Mouse (Mus musculus): ENCODE measurements around the gene Zranb3. TPM values are rescaled to one million over a fixed set of nuclear protein-coding genes. Genes with fewer than 3 reads are reported as not detected.
"Not testable (repeated sequence)": the region's sequence is repeated elsewhere in the genome, so short reads cannot be mapped to it uniquely, and the experiment has no call there.

Zranb3 gene
- 12.5 and 16.6 TPM in 2 replicates for polyA plus RNA-seq (2016; fragmentation: Nextera tagmentation; extraction: Ambion mirVana)

DNA sequence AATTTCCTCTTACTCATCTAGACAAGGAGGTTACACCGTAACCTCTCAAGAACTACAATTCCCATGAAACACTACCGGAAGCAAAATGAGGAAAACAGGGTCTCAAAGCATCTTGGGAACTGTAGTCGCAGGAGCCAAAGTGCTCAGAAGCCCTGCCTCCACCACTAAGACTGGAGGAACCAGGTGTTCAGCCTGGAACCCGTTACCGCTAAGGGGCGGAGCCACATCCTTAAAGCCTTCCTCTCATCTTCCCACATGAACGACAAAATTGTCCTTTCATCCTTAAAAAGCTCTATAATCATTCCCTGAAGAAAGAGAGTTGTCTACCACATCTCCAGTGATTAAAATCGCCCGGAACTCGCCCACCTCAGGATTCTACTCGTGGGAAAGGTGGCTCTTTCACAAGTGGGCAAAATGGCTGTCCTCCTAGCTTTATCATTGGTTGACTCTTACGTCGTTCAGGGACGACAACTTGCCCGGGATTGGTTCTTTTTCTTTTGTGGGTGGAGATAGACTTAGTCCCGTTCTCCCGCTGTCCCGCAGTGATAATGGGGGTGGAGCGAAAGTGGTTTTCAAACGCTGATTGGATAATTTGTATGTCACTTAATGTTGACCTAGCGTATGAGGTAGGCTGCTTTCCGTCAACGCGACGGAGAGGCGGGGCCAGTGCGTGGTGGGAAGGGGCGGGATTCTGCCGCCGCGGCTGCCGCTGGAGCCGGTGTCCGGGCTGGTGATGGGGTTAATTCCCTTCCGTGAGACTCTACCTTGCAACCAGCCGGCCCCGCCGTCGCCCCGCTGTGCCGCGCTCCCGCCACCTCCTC lies at the start of gene Zranb3, which contains the start of gene R3hdm1:
Gene Zranb3 (minus strand): TSS at position 407 of the 821 bp plus-strand sequence.
Gene R3hdm1 (plus strand): TSS at position 661 of the 821 bp plus-strand sequence.
- Histone ChIP-seq H3K27me3 (ENCODE audit: low read depth, poor library complexity, severe bottlenecking) (no peaks in the 10 kb centered on the region), H3K4me1 (peaks cover 10% of the 10 kb centered on the region), H3K36me3 (no peaks in the 10 kb centered on the region), H3K27ac (peak within 1 kb of the TSS; percentile 93), H3K9me3 (replicated peaks) (no peaks in the 10 kb centered on the region), H3K4me3 (peak within 1 kb of the TSS; percentile 94)
- peak; percentile 89 for DNase-seq (ENCODE audit: low spot score)
- under 1% methylated on average over 43 of the region's 43 CpGs for WGBS

DNA sequence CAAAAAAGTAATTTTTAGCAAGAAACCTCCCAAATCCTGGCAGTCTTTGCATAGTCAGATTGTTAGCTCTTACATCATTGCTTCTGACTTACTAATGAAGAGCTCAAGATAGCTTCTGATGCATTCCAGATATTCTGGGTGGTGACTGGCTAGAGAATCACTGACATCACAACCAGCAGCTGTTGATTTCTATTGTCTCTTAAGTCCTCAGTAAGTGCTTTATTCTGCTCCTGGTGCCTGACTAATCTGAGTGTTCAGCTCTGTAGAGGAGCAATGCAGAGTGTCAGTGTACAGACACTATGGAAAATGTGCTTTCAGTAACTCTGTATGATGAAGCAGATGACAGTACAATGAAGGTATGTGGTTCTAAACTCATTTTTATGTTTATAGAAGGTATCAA lies 38.9 kb upstream of the Zranb3 start:
- H3K4me1 ChIP-seq: no peaks in the 10 kb centered on the region
- no peak overlapping the region for H3K27ac ChIP-seq
- no peaks in the 10 kb centered on the region for H3K27me3 ChIP-seq (ENCODE audit: low read depth, poor library complexity, severe bottlenecking)
- no peaks in the 10 kb centered on the region for H3K36me3 ChIP-seq
- H3K9me3 ChIP-seq (replicated peaks): no peaks in the 10 kb centered on the region
- DNase-seq (ENCODE audit: low spot score): no peak
- H3K4me3 ChIP-seq: no peak overlapping the region

- DNase-seq (ENCODE audit: low spot score): no peak
- H3K4me1 ChIP-seq: no peaks in the 10 kb centered on the region
Measured at GRCm38 (mm10) chr1:128141039-128141438, 38.2 kb upstream of the Zranb3 start.

GRCm38 (mm10) chr1:128136222-128136621 lies 33.4 kb upstream of the Zranb3 start:
- H3K27me3 ChIP-seq (ENCODE audit: low read depth, poor library complexity, severe bottlenecking); H3K27ac ChIP-seq; H3K4me3 ChIP-seq; H3K9me3 ChIP-seq (replicated peaks); H3K36me3 ChIP-seq; DNase-seq (ENCODE audit: low spot score); H3K4me1 ChIP-seq: not testable (repeated sequence)

More at GRCm38 (mm10) chr1:128141039-128141438, 38.2 kb upstream of the Zranb3 start:
- Histone ChIP-seq H3K9me3 (replicated peaks) (no peaks in the 10 kb centered on the region), H3K27ac (no peak overlapping the region), H3K27me3 (ENCODE audit: low read depth, poor library complexity, severe bottlenecking) (no peaks in the 10 kb centered on the region), H3K4me3 (no peak overlapping the region), H3K36me3 (no peaks in the 10 kb centered on the region)

GRCm38 (mm10) chr1:128120913-128121627 lies 18.2 kb upstream of the Zranb3 start:
- H3K27ac ChIP-seq: no peak overlapping the region
- H3K27me3 ChIP-seq (ENCODE audit: low read depth, poor library complexity, severe bottlenecking): no peaks in the 10 kb centered on the region
- 96% methylated on average over 4 of the region's 4 CpGs for WGBS
- H3K36me3 ChIP-seq: 0 out of 2 replicates have a peak, but pooled peaks cover 9% of the 10 kb centered on the region
- no peaks in the 10 kb centered on the region for H3K9me3 ChIP-seq (replicated peaks)
- H3K4me1 ChIP-seq: no peaks in the 10 kb centered on the region
- no peak for DNase-seq (ENCODE audit: low spot score)
- H3K4me3 ChIP-seq: no peak overlapping the region

GRCm38 (mm10) chr1:128103520-128104088 lies 757 bp upstream of the Zranb3 start:
- under 1% methylated on average over 45 of the region's 47 CpGs for WGBS

DNA sequence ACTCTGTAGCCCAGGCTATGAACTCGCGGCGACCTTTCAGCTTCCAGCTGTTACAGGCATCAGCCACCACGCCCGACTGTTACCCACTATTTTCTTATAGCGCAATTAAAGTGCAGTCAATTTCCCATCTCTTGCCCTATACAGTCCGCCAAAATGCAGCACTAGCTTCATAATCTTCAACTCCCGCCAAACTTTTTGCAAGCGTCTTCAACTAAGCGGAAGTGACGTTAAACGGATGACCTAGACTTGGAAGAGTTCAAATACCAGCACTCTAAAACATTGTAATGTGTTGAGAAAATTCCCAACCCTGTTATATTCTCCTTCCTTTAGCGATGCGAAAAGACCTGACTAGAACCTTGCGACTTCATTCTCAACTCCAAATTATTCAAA lies 601 bp downstream of the Zranb3 start:
- peak; percentile 59 for DNase-seq (ENCODE audit: low spot score)
- peak overlapping the region; percentile 93 for H3K27ac ChIP-seq
- H3K4me1 ChIP-seq: peaks cover 10% of the 10 kb centered on the region
- H3K4me3 ChIP-seq: peak overlapping the region; percentile 94
- no peaks in the 10 kb centered on the region for H3K27me3 ChIP-seq (ENCODE audit: low read depth, poor library complexity, severe bottlenecking)
- H3K36me3 ChIP-seq: no peaks in the 10 kb centered on the region
- H3K9me3 ChIP-seq (replicated peaks): no peaks in the 10 kb centered on the region
- WGBS: under 1% methylated on average over 15 of the region's 15 CpGs

More at GRCm38 (mm10) chr1:128103520-128104088, 757 bp upstream of the Zranb3 start:
- peaks cover 10% of the 10 kb centered on the region for H3K4me1 ChIP-seq
- peak overlapping the region; percentile 93 for H3K27ac ChIP-seq
- peak overlapping the region; percentile 94 for H3K4me3 ChIP-seq
- peak; percentile 72 for DNase-seq (ENCODE audit: low spot score)
- no peaks in the 10 kb centered on the region for H3K36me3 ChIP-seq
- no peaks in the 10 kb centered on the region for H3K27me3 ChIP-seq (ENCODE audit: low read depth, poor library complexity, severe bottlenecking)
- no peaks in the 10 kb centered on the region for H3K9me3 ChIP-seq (replicated peaks)

DNA sequence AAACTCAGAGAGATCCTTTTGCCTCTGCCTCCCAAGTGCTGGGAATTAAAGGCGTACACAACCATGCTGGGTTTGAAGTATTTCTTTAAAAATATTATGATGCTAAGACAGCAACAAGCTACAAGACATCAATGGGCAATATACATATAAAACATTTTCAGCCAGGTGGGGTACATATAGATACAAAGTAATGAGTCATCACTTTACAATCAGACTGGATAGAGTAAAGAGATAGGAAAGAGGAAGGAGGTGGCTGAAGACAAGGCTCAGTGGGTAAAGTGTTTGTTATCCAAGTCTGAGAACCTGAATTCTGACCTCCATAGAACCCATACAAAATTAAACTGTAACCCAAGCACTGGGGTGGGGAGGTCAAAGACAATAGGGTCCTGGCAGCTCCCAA lies 4.5 kb downstream of the Zranb3 start:
- DNase-seq (ENCODE audit: low spot score): no peak
- WGBS: 98% methylated on average over 1 of the region's 1 CpGs
- Histone ChIP-seq H3K9me3 (replicated peaks) (no peaks in the 10 kb centered on the region), H3K36me3 (0 out of 2 replicates have a peak, but pooled peaks cover 2% of the 10 kb centered on the region), H3K27me3 (ENCODE audit: low read depth, poor library complexity, severe bottlenecking) (no peaks in the 10 kb centered on the region), H3K4me3 (no peak overlapping the region), H3K4me1 (0 out of 2 replicates have a peak, but pooled peaks cover 3% of the 10 kb centered on the region), H3K27ac (no peak overlapping the region)

DNA sequence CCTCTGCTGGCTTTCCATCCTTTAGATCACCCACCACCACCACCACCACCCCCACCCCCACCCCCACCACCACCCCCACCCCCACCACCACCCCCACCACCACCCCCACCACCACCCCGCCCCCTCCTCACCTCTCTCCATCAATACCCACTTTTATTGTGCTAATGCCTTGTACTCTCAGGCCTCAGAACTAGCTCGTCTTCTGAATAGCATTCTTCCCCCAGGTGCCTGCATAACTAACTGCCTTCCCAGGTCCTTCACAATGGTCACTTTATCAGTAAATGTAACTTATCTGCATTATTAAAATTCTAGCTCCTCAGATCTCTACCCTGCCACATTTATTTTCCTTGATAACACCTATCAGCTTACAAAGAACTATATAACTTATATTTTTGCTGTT lies 8.2 kb downstream of the Zranb3 start:
- no peaks in the 10 kb centered on the region for H3K4me1 ChIP-seq
- no peak overlapping the region for H3K4me3 ChIP-seq
- no peak for DNase-seq (ENCODE audit: low spot score)
- WGBS: 93% methylated on average over 1 of the region's 2 CpGs
- H3K36me3 ChIP-seq: peaks cover 25% of the 10 kb centered on the region
- no peaks in the 10 kb centered on the region for H3K27me3 ChIP-seq (ENCODE audit: low read depth, poor library complexity, severe bottlenecking)
- H3K27ac ChIP-seq: no peak overlapping the region
- no peaks in the 10 kb centered on the region for H3K9me3 ChIP-seq (replicated peaks)

- H3K9me3 ChIP-seq (replicated peaks): no peaks in the 10 kb centered on the region
- no peak for DNase-seq (ENCODE audit: low spot score)
- H3K4me3 ChIP-seq: no peak overlapping the region
- H3K27ac ChIP-seq: no peak overlapping the region
- no peaks in the 10 kb centered on the region for H3K4me1 ChIP-seq
- H3K36me3 ChIP-seq: peaks cover 39% of the 10 kb centered on the region
- no peaks in the 10 kb centered on the region for H3K27me3 ChIP-seq (ENCODE audit: low read depth, poor library complexity, severe bottlenecking)
- 94% methylated on average over 7 of the region's 7 CpGs for whole genome bisulfite sequencing
Measured at GRCm38 (mm10) chr1:128082800-128083199, 20.0 kb downstream of the Zranb3 start.

DNA sequence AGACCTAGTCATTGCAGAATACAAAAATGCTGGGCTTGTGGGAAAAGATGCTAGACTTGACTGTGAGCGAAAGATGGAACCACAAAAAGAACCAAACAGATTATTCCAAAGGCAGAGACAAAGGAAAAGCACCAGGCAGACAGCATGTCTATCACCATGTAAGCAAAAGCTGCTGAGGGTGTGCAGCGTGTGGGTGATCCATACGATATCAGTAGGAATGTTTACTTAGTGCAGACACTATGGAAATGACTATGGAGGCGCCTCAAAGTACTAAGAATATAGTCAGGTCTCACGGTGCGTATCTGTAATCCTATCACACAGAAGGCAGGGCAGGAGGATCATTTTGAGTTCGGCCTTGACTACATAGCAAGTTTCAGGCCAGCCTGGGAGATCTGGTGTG lies 21.0 kb downstream of the Zranb3 start:
- Histone ChIP-seq H3K36me3 (peaks cover 36% of the 10 kb centered on the region), H3K9me3 (replicated peaks) (no peaks in the 10 kb centered on the region), H3K4me3 (no peak overlapping the region), H3K27me3 (ENCODE audit: low read depth, poor library complexity, severe bottlenecking) (no peaks in the 10 kb centered on the region), H3K4me1 (no peaks in the 10 kb centered on the region), H3K27ac (no peak overlapping the region)
- WGBS: 92% methylated on average over 7 of the region's 7 CpGs
- no peak for DNase-seq (ENCODE audit: low spot score)

DNA sequence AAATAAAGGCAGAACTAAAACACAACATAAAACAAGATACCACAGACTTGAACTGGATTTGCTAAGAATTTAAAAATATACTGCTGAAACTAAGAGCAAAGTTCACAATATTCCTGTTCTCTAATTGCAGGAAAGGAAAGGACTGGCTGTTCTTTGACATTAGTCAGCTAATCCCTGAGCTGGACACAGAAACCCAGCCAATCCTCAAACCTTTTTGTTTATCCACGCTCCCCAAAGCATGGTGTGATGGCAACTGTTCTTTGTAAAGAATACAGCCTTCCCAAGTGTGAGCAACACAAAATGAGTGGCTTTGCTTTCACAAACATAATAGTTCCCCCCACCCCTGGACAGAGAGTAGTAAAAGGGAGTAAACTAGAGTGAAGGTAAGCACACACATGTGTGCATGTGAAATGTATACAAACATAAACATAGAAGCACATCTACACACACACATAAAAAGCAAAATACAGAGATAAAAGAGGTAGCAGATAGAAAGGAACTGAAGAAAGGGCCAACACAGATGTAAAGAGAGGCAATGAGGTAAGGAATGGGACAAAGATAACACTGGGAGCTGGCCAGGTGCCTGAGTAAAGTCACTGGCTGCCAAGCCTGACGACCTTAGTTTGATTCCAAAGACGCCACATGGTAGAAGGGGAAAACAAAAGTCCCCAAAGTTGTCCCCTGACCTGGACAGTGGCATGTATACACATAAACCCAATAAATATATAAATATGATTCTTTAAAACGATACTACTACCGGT lies 21.7 kb downstream of the Zranb3 start:
- WGBS: 90% methylated on average over 5 of the region's 5 CpGs
- Histone ChIP-seq H3K27ac (no peak overlapping the region), H3K4me3 (no peak overlapping the region), H3K27me3 (ENCODE audit: low read depth, poor library complexity, severe bottlenecking) (no peaks in the 10 kb centered on the region), H3K4me1 (no peaks in the 10 kb centered on the region), H3K9me3 (replicated peaks) (no peaks in the 10 kb centered on the region), H3K36me3 (peaks cover 29% of the 10 kb centered on the region)
- no peak for DNase-seq (ENCODE audit: low spot score)
